Mouse (Mus musculus) adrenal gland, postnatal 25 days (tissue): ENCODE measurements around the gene Cers1. TPM values are rescaled to one million over a fixed set of nuclear protein-coding genes. Genes with fewer than 3 reads are reported as not detected.

ENCODE experiments used
- DNase-seq: peaks from one replicate; pipeline ENCODE4 v3.0.0; 2021; ENCODE audit warnings: mixed read lengths
- long read RNA-seq: library from polyadenylated mRNA; stranded (forward); transcript quantifications from one replicate; pipeline ENCODE4 v2.0.0, GENCODE M21; 2021
- total RNA-seq: library from RNA; stranded (reverse); gene quantifications from 2 replicates; pipeline ENCODE4 v1.2.3, GENCODE M21; 2021

Cers1 gene
- total RNA-seq: 2.9 and 3.4 TPM in 2 replicates
- long read RNA-seq, partial matches to known transcripts: 1 of 22 reads
- long read RNA-seq, other reads (novel, unspliced or antisense): 19 of 22 reads

DNA sequence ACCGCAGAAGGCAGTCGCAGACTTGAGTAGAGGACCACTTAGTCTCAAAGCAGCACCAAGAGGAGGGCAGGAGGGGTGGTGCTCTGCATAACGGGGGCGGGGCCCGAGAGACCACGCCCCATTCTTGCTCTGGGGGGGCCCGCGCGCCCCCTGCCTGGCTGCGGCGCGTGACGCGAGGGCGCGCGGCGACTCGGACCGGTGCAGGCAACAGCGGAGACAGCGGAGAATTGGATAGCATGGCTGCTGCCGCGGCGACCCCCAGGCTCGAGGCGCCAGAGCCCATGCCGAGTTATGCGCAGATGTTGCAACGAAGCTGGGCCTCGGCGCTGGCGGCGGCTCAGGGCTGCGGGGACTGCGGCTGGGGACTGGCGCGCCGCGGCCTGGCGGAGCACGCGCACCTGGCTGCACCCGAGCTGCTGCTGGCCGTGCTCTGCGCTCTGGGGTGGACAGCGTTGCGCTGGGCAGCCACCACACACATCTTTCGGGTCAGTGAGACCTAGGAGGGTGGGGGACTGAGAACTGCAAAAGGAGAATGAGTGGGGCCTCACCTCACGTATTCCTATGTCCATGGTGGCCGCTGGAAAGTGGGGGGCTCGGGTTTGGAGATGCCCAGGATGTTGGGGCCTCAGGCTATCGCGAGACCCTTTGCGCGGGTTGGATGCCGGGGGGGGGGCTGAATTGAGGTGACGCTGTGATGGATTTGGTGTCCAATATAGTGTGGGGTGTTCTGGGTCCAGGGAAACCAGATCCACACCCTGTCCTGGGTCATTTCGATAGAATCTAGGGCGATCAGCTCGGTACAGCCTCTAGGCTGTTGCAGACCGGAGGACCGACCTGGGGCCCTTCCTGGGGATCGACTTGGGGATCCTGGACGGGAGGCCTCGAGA, at the start of gene Cers1:
Cers1 (plus strand) TSS at position 152 of the 887 bp plus-strand sequence.
- peak; percentile 69 for DNase-seq

DNA sequence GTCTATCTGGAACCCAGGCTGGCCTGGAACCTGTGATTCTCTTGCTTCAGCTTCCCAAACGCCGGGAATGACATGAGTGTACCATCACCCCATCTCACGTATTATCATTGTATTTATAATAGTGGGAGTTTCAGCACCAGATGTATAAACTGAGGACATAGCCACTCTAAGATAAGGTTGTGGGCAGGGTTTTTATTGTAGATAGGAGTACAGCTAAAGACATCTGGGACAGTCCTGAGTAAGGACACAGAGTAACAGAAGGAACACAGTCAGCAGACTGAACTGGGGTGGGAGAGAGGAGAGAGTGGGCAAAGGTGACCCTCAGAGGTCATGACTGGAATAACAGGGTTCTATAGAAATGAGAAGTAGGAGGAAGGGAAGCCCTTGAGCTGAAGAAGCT, 47.9 kb upstream of the Cers1 start:
- DNase-seq: no peak

DNA sequence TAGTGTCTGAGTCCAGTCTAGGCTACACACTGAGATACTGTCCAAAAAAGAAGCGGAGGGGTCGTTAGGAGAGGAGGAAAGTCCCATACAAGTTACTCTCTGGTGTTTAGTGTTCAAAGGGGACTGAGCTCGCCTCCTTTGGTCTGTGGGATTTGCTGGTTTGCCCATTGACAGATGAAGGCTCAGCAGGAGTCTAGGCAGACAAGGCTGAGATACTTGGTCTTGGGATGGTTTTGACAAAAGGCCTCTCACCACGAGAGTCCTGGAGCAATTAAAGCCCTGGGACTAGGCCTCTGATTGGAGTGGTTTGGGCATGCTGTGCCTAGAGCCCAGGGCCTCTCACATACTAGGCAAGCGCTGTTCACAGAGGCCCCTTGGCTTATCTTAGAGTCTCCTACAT, 47.3 kb upstream of the Cers1 start:
- no peak for DNase-seq

DNA sequence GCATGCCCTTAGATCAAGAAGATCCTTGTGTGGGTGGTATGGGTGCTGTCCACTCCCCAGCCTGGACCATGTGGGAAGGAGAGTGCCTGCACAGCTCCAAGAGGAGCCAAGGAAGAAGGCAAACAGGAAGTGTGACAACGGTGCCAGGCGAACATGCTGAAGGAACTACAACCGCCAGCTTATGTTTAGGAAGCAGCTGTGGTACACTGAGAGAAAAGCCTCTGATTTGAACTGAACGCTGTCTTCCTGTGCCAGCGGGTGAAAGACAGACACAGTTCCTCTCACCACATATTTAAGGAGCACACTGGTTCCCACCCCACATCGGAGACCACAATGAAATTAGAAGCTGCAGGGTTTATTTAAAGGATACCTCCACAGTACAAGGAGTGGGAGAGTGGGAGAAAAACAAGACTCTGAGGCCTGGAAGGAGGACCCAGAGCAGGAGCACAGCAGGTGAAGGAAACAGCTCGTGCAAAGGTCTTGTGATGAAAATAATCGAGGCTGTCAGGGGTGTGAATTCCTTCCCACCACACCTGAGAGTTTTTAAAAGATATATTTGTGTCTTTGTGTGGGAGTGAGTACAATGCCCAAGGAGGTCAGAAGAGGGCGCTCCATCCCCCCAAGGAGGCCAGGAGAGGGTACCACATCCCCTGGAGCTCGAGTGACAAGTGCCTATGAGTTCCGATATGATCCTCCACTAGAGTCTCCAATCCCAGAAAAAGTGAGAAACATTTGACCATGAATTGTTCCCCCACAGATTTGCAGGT, 46.6 kb upstream of the Cers1 start:
- DNase-seq: peak; percentile 26

DNA sequence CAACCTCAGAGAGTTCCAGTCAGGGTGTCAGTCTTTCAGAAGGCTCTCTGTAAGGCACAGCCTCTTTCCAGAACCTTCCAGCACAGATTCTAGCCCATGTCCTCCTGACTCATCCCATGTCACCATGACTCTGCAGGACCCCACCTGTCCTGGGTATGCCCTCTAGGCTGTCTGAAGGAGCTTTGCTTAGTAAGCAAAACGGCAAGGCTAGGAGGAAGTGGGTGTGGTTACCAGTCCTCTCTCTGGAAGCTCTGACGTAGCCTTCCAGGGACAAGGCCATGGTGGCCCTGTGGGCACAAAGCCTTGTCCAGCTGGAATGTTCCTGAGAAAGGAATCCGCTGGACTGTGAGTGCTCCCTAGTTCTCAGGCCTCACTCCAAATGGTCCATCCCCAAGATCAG, 42.6 kb upstream of the Cers1 start:
- DNase-seq: no peak

DNA sequence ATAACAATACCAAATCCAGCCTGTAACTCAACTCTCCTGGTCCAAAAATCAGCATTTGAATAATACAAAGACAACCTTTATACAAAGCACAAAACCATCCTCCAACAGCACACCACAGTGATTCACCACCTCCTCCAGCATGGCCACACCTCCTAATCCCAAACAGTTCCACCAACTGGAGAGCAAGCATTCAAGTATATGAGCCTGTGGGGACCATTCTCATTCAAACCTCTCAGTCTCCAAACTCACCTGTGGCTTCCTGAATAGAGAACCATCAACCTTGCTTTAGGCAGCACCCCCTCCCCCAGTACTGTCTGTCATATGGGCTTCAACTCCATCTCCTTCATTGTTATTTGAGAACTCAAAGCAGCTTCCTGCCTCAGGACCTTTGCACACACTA, 41.2 kb upstream of the Cers1 start:
- DNase-seq: no peak

DNA sequence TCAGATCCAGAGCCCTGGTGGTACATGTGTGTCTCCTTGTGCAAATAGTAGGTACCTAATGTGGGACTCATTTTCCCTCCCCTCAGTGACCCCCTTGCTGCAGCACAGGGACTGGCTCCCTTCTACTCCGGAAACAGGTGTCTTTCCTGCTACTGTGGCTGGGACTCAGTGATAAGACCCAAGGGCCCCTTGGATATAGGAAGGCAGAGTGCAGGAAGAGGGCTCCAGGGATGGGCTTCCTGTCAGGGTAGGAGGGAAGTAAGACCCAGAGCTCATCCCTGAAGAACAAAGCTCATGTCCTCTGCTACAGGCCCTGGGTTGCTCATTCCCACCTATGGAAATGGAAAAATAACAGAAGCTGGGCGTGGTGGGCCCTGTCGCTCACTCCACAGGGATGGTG, 39.1 kb upstream of the Cers1 start:
- no peak for DNase-seq

DNA sequence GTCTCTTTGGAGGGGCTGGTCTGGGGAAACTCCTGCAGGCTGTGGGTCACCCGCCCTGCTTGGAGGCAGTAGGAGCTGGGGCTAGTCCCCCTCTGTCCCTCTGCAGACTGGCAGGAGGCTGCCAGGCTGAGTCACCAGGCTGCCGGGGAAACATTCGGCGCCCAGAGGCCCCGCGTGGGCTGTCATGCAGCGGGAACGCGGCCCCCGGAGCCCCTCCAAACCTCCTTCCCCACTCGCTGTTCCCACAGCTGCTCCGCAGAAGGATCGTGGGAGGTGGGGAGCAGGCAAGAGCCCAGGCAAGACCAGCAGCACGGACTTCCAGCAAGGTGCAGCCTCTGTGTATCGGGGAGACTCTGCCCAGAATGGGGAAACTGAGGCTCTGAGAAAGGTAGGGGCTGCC, 37.4 kb upstream of the Cers1 start:
- DNase-seq: no peak

DNA sequence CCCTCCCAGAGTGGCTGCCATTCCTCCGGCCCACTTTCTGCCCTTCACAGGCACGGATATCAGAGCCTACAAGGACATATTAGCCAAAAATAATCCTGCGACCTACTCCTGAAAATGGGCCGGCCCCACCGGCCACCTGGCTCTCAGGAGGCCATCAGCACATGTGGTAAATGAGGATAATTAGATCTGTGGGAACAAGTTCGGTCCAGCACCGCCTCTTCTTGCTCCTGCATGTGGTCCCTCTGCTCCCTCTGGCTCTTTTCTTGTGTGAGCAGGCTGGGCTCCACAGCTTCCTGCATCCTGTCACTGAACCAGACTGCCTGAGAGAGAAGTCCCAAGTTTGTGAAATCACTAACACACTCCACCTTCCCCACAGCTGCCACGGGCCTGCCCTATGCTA, 36.3 kb upstream of the Cers1 start:
- DNase-seq: no peak

DNA sequence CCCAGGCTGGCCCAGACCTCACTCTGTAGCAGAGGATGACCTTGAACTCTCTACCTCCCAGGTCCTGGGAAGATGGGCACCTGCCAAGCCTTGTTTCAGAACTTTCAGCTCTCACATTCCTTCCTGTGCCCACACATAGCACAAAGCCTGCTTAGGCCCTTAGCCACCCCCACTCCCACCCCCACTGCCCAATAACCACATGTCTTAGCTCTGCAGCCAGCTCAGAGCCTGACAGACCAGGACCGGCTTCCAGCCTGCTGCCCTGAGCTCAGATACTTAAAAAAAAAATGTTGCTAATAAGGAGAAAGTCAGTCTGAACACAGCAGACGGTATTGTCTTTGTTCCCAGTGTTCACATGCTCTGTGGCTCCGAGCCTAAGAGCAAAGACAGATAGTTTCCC, 34.6 kb upstream of the Cers1 start:
- no peak for DNase-seq

DNA sequence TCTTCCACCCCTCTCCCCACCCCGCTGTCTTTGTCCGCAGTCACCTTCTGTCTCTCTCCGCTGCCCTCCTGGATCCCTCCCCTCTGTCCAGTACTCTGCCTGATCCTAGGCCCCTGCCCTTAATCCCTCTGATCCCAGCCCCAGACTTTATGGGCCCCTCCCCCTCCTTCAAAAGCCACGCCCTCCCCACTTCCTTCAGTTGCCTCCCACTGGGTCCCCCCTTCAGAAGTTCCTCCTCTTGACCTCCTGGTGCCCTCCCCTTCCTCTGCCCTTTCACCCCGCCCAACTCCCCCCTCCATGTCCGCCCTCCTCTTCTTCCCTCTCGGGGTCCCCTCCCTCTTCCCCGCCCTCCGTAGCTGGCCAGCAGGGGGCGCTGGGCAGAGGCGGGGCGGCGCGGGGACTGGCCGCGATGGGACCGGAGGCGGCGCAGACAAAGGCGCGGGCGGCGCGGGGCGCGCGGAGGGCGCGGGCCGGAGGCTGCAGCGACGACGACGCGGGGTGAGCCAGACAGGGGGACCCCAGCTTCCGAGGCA, 32.9 kb upstream of the Cers1 start, which contains the start of gene Homer3:
Homer3 (plus strand) TSS at position 225 of the 533 bp plus-strand sequence.
- DNase-seq: peak; percentile 91

DNA sequence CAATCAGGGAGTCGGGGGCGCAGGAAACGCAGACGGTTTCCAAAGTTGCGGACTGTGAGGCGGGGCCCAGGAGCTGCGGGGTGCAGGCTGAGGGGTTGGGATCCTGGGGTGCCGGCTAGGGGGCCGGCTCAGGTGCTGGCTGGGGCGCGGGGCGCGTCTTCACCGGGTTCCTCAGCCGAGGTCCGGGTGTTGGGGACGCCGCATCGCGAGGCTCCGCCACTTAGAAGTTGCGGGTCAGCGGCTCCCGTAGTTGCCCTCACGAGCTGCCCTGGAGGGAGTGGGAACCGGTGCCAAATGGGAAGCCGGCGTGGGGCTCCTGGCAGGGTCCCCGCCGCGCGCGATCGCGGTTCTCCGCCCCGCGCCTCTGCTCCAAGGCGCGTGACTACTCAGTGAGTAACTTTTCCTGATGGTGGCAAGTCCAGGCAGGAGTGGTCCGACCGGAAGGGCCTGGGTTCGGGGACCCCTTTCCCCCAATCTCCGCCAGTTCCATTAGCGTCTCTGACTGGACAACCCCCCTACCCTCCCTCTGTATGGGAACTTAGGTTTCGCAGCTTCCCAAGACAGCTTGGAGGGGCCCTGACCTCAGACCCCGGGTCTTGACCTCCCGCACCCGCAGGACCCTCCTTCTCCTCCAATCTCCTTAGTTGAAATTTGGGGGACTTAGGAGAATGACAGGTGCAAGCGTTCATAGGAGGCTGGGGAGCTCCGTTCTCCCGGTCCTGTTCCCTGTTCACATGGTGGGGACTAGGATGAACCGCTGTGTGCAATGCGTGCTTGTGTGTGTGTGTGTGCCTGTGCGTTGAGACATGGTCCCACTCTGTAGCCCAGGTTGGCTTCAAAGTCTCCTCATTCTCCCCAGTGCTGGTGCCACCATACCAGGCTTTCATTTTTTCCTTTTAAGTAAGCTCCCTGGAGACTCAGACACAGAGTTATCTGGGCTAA, 32.2 kb upstream of the Cers1 start:
- peak; percentile 41 for DNase-seq

DNA sequence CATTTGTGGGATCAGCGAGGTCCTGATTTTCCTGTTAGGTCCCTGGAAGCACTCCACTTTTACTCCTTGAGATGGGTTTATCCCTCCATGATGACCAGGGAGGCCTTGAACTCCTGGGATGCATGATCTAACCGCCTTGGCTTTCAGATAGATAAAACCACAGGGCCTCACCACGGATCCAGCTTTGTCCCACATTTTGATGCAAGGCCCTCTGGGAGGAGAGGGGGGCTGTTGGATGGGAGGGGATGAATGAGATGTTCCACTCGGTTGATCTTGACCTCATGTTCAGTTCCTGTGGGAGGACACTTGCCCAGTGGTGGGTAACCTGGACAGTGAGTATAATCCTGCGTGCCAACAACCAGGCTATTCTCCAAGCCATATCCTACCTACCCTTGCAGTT, 31.2 kb upstream of the Cers1 start:
- no peak for DNase-seq

DNA sequence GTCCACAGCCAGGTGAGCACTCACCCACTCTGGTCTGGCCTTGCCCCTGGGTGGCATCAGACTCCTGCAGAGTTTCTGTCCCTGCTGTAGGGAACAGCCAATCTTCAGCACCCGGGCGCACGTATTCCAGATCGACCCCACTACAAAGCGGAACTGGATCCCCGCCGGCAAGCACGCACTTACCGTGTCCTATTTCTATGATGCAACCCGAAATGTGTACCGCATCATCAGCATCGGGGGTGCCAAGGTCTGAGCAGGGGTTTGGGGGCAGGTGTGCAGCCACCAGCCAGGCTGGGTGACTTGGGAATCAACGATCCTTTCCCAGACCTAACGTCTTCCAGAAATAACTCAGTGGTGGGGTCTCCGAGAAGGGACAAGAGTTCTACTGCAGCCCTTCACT, 30.3 kb upstream of the Cers1 start:
- no peak for DNase-seq

DNA sequence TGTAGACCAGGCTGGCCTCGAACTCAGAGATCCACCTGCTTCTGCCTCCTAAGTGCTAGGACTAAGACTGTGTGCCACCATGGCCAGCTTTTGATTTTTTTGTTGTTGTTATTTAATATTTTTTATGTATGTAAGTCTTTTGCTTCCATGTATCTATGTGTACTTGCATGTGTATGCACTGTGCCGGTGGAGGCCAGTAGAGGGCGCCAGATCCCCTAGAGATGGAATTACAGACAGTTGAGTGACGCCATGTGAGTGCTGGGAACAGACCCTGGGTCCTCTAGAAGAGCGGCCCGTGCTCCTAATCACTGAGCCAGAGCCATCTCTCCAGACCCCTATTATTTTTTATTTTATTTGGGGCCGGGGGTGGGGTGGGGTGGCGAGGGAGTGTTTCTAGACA, 28.8 kb upstream of the Cers1 start:
- DNase-seq: no peak

DNA sequence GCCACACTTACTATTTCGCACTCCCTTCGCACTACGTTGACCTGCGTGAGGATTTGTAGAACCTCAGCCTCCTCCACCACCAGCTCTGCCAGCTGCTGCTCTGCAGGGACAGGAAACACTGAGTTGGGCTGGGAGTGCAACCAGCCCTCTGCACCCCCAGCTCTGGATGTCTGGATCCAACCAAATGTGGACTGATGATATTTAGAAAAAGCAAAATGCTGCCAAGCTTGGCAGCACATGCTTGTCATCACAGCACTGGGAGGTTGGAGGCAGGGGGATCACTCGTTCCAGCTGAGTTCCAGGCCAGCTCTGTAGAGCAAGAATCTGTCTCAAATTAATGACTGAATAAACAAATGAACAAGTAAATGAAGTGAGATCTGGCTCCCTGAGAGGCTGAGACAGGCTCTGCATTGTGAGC, 21.6 kb upstream of the Cers1 start:
- DNase-seq: no peak

DNA sequence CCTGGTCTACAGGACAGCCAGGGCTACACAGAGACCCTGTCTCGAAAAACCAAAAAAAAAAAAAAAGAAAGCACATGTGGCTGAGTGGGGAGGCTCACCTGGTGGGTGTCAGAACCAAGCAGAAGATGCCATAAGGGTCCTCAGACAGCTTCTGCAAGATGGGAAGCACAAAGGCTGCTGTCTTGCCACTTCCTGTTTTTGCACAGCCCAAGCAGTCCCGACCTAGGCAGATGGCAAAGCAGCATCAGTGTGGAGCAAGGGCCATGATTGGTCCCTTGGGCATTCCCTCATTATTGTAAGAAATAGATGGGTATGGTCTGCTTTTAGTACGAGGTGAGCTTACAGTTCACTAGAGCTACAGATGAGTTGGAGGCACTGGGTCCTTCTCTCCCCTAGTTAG, 14.7 kb upstream of the Cers1 start:
- no peak for DNase-seq

DNA sequence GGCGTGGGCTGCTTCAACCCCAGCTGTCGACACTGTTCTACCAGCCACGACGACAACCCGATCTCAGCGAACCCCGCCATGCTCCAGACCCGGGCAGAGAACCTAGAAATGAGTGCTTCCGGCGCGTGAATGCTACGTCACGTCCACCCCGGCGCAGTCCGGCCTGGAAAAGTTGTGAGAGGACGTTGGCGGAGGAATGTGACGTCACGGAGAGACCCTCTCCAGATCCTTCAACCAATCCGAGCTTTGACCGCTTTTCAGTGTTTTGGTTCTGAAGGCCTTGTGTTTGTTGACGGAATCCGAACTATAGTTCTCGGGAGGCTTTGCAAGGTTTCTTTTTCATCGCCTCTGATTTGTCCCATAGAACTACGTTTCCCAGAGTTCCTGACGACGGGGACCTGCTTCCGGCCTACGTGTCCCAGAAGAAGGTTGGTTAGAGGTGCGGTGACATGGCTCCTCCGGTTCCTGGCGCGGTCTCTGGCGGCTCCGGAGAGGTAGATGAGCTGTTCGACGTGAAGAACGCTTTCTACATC, 13.2 kb upstream of the Cers1 start, which contains the start of the genes Ddx49 and Cope:
Ddx49 (minus strand) TSS at position 132 of the 533 bp plus-strand sequence.
Cope (plus strand) TSS at position 161 of the 533 bp plus-strand sequence.
- DNase-seq: peak; percentile 93

DNA sequence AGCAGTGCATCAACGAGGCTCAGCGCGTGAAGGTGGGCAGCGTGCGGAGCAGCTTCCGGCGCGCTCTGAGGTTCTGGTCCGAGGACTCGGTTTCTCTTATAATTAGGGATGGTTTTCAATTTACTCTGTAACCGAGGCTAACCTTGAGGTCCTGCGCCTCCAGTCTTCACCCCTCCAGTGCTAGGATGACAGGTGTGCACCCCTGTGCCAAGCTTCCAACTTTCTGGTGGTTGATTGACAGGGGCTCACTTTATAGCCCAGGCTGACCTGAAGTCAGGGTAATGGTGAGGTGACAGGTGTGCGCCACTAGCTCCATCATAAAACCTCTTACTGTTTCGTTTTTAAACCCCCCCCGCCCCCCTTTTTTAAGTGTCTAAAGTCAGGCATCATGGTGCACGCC, 12.7 kb upstream of the Cers1 start:
- no peak for DNase-seq

DNA sequence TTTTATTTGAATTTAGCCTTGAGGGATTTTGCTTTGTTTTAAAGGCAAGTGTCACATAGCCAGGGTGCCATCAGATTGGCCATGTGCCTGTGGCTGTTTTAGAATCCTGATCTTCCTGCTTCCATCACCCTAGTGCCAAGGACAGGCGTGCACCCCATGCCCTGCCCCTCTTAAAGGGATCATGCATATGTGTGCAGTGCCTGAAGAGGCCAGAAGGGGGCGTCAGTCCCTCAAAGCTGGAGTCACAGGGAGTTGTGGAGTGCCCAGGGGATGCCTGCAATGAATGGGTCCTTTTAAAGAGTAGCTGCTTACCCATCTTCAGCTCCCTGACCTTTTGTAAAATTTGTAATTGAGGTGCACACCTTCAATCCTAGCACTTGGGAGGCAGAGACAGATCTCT, 6.3 kb upstream of the Cers1 start:
- no peak for DNase-seq

DNA sequence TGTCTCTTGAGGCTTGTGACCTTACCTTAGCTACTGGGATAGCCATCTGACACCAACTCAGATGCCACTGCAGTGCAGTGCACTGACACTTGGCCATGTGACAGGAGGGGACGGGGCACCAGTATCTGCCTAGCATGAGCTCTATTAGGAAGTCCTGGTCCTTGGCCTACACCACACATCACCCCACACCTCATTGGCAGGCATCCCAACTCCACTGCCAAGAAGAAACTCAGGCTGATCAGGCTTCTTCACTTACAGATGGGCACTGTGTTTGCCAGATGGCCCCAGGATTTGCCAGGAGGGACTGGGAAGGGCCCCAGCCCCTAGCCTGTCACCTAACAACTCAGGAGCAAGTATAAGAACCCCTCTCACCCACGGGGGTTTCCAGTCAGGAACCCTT, 2.2 kb upstream of the Cers1 start:
- peak; percentile 42 for DNase-seq
